Mouse (Mus musculus): Measurements from ENCODE around the gene Nbas.

The Nbas gene

GRCm38 (mm10) chr12:13615661-13616060 lies 346.7 kb downstream of the Nbas start:
- DNase-seq (ENCODE audit: low spot score) = no peak

- no peak for DNase-seq (ENCODE audit: low spot score)
Observed at GRCm38 (mm10) chr12:13622150-13622822, 353.4 kb downstream of the Nbas start.

- DNase-seq (ENCODE audit: low spot score) = no peak
Observed at GRCm38 (mm10) chr12:13626803-13627706, 358.1 kb downstream of the Nbas start.

All from T-cell, adult 2 months (primary cell).